Mouse (Mus musculus) urinary bladder, postnatal 25 days (tissue): ENCODE measurements around the gene Ptpru.

Experiments used
- DNase-seq: peaks from one replicate; pipeline ENCODE4 v3.0.0; 2022; ENCODE audit warnings: low spot score

The Ptpru gene

DNA sequence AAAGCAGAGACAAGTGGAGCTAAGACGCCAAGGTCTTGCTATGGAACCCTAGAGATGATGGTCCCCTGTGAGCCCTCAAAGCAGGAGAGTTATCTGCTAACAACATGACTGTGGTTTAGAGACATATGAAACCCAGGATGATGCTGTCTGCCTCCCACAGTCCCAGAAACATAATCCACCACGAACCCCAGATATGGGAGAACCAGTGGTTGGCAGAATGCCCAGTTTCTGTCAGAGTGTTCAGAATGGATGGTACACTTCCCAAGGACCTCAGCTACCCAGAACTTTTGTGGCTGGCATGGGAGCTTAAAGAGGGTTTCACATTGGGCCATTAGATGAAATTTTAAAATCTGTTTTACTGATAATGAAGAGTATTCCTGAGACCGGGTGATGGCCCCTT is 57.1 kb downstream of the Ptpru start:
- no peak for DNase-seq

- DNase-seq: no peak
Measured at GRCm38 (mm10) chr4:131778616-131779275, 59.3 kb downstream of the Ptpru start.

- DNase-seq: peak; percentile 6
Measured at GRCm38 (mm10) chr4:131771384-131771783, 66.7 kb downstream of the Ptpru start.

DNA sequence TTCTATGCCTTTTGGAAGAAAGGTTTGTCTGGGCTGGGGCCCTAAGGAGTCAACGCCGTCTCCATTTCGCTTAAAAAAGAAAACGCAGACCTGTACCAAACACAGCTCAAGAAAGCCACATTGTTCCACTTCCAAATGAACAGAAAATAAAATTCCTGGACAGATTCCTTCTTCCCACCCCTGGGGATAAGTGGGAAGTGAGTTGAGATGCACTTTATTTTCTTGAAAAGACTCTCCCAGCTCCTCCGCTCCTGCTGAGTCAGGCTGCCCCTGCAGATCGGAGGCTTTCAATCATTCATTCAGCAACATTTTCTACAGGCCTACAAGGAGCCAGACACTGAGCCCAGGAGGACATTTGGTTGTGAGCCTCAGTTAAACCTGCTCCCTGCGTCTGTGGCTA is 74.2 kb downstream of the Ptpru start:
- DNase-seq: no peak

DNA sequence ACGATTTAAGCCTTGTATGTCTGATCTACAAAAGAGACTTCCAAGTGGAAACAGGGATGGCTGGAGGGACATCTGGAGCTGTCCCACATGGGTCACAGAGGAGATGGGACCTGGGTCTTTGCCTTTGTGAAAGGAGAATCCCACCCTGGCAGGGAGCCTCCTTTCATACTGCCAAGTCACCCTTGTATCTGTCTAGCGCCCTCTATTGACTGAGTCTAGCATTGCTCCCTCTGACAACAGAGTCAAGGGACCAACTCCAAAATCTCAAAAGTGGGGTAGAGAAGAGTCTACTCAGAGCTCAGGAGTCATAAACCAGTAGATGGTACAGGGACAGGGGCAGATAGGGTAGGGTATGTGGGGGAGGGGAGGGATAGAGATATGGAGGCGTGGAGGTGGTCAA is 74.6 kb downstream of the Ptpru start:
- no peak for DNase-seq

DNA sequence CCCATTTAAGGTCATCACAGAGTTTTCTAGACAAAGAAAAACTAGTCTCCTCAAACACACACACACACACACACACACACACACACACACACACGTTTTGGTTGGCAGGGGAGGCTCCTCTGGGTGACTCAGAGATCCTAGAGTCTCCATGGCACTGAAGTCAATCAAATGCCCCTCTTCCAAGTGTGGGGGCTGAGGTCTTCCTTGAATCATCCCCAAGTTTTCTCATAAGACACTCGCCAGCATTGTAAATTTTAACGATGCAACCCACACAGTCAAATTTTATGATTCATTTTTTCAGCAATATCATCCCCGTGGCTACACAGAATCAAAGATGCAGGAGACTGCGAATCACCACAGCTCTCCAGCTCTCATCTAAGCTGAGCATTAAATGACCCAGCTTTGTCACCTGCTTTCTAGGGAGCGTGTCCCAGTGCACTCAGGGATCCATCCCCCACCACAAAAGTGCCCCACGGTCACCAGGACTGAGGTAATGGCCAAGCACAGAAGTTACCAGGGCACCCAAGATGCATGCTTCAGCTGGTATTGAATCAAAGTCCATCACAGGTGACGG is 75.8 kb downstream of the Ptpru start:
- no peak for DNase-seq

- DNase-seq: no peak
Measured at GRCm38 (mm10) chr4:131752204-131752837, 85.8 kb downstream of the Ptpru start.

DNA sequence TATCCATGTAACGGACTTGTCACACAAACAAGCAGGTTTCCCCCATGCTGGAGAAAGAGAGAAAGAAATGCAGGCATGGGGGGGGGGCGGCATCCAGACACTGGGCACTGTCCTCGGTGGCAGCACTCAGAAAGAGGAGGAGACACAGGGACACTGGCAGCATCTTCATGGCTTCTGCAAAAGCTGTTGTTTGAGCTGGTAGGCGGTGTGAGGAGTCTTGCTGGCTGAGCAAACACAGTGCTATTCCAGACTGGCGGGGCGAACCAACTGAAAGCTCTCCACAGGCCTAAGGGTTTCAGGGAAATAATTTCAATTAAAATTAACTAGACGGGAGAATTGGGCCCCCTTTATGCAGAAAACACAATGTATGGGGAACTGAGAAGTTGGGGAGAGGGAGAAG is 86.5 kb downstream of the Ptpru start:
- DNase-seq: no peak

DNA sequence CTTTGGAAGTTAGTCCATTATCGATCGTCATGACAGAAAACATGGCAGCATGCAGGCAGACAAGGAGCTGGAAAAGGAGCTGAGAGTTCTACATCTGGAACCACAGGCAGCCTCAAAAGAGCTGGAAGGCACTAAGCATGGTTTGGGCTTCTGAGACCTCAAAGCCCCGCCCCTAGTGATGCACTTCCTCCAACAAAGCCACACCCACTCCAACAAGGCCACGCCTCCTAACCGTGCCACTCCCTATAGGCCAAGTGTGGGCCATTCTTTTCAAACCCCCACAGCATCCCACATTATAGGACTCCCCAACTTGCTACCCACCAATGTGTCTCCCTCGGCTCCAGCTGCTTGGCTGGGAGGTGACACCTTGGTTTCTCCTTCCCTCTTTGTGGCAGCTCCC is 88.3 kb downstream of the Ptpru start:
- DNase-seq: no peak

GRCm38 (mm10) chr4:131744685-131745043 is 93.4 kb downstream of the Ptpru start:
- DNase-seq: no peak

- DNase-seq: no peak
Measured at GRCm38 (mm10) chr4:131743831-131744684, 94.0 kb downstream of the Ptpru start.

DNA sequence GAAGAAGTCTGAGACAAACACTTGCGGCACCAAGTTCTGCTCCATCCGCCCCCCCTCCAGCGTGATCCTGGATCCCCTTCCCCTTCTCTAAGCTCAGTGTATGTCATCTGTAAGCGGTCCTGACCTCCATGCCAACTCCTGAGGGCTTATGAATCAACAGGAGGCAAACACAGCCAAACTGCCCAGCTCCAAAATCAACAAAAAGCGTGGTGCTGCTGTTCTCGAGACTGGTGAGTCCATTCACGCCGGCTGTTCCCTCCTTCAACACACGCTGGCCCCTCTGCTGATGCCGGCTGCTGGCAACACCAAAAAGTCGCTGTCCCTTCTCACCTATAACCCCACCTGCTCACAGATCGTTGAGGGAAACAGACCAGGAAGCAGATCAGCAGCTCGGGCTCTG is 95.1 kb downstream of the Ptpru start:
- no peak for DNase-seq

GRCm38 (mm10) chr4:131740621-131741020 is 97.5 kb downstream of the Ptpru start:
- DNase-seq: no peak

DNA sequence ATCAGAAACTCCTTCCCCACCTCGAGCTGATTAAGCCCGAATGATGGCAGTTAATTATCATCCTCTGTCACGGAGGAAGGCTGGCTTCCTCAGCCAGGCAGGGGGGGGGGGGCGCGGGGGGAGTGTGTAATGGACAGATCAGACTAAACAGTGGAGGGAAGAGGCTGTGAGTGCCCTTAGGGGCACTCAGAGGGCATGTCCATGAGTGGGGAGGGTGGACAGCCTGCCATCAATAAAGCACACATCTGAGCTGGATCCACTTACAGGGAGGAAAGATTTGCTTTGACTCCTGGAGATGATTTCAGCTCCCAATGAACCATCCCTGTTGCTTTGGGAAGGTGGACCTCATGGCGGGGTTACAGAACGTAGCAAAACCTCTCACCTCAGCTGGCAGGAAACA is 109.5 kb downstream of the Ptpru start:
- no peak for DNase-seq

DNA sequence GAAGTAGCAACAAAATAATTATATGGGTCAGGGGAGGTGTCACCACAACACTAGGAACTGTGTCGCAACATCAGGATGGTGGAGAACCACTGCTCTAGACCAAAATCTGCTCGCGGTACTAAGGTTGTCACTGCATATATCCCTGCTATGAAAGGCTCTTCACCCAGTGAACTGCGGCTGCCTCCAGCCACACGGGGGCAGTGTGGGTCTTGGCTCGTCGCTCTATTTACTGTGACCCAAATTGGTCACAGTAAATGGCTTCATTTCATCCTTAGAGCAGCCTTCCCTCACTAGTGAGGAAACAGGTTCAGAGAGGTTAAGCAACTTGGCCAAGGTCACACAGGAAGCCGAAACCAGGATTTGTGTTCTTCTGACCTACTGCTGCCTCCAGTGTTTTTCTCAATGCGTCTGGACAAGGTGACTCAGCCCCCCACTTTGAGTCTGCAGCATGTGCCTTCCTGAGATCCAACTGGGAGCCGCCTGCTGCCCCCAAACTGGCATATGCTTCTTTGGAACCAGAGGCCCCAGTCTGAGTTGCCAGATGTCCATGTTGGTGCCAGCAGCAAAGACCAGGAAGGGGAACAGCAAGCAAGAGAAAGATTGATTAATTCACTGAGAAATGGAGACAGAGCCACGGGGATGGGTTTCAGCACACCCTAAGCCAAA is 114.5 kb downstream of the Ptpru start:
- DNase-seq: peak; percentile 70

GRCm38 (mm10) chr4:131722121-131722841 is 115.8 kb downstream of the Ptpru start:
- DNase-seq: peak; percentile 38

- no peak for DNase-seq
Measured at GRCm38 (mm10) chr4:131719151-131719550, 118.9 kb downstream of the Ptpru start.
